Mouse (Mus musculus) heart, postnatal 0 days (tissue): ENCODE results near the gene Tenm3.

Experiments used
- CTCF ChIP-seq: IDR thresholded peaks from 2 replicates; pipeline ENCODE4 v1.5.1; 2016; ENCODE audit warnings: antibody characterized with exemption, control low read depth, low read depth
- EP300 ChIP-seq: IDR thresholded peaks from 2 replicates; pipeline ENCODE4 v1.6.1; 2016; ENCODE audit warnings: antibody characterized with exemption, low read depth

GRCm38 (mm10) chr8:48542141-48542540 is 301.6 kb downstream of the Tenm3 start:
- TF ChIP-seq CTCF (no peak), EP300 (no peak)
